Mouse (Mus musculus): ENCODE results near the gene Brca1.
"Not testable (repeated sequence)": the region's sequence is repeated elsewhere in the genome, so short reads cannot be mapped to it uniquely, and the experiment has no call there.

DNA sequence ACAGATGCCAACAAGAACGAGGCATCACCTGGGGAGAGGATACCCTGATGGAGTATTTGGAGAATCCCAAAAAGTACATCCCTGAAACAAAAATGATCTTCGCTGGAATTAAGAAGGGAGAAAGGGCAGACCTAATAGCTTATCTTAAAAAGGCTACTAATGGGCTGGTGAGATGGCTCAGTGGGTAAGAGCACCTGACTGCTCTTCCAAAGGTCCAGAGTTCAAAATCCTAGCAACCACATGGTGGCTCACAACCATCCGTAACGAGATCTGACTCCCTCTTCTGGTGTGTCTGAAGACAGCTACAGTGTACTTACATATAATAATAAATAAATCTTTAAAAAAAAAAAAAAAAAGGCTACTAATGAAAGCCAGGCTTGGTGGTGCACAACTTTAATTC lies 75.4 kb downstream of the Brca1 start:
- TF ChIP-seq HCFC1 (IDR thresholded peaks at IDR 0.05; ENCODE audit: borderline replicate concordance, insufficient read depth, low read length); ZNF384 (IDR thresholded peaks at IDR 0.05; ENCODE audit: low read depth, low read length): not testable (repeated sequence)

All from ES-E14 (cell line).